Mouse (Mus musculus): ENCODE results near the gene Usp7. TPM values are rescaled to one million over a fixed set of nuclear protein-coding genes. Genes with fewer than 3 reads are reported as not detected.

The Usp7 gene
- polyA plus RNA-seq, 1 experiment, result 26.2 TPM

- H3K4me1 ChIP-seq (ENCODE audit: control insufficient read depth, insufficient read depth, low read length), result peaks cover 10% of the 10 kb centered on the region; the same call in 1 of the 2 replicates
- 51% methylated on average over 14 of the region's 15 CpGs for whole genome bisulfite sequencing
- no peaks in the 10 kb centered on the region for H3K27me3 ChIP-seq (replicated peaks; ENCODE audit: control insufficient read depth, insufficient read depth, low read length)
- peak overlapping the region; percentile 74; the same call in 1 of the 2 replicates for H3K4me3 ChIP-seq (ENCODE audit: insufficient read depth, low read depth, low read length)
- H3K36me3 ChIP-seq (ENCODE audit: control insufficient read depth, insufficient read depth, low read length), result no peaks in the 10 kb centered on the region
- DNase-seq, result no peak
- TF ChIP-seq CTCF (conservative IDR thresholded peaks at IDR 0.05; ENCODE audit: insufficient read depth, insufficient read length, low read depth, low read length) (no peak), POLR2A (IDR thresholded peaks at IDR 0.05; ENCODE audit: low read depth, low read length) (no peak)
- H3K27ac ChIP-seq (ENCODE audit: insufficient read depth, low read depth, low read length), result no peak overlapping the region
Measured at GRCm38 (mm10) chr16:8670041-8671035, 121.8 kb downstream of the Usp7 start.

DNA sequence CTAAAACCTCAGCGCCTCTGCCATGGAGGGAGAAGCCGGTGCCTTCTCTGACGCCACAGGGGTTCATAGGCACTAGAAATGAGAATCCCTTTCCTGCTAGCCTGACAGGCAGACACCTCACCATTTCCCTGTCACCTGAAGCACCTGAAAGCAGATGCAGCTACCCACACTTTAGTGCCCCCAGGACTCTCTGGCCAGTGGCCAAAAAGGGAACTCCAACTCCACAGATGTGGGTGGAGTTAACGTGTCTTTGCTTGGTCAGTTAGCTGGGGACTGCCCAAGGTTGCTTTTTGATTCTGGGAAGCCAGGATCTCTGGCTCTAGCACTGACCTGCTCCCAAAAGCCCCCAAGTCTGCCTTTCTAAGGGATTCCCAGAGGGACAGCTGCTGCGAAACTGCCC lies 122.7 kb downstream of the Usp7 start:
- Histone ChIP-seq H3K27ac (ENCODE audit: insufficient read depth, low read depth, low read length) (no peak overlapping the region), H3K27me3 (replicated peaks; ENCODE audit: control insufficient read depth, insufficient read depth, low read length) (no peaks in the 10 kb centered on the region), H3K36me3 (ENCODE audit: control insufficient read depth, insufficient read depth, low read length) (no peaks in the 10 kb centered on the region), H3K4me3 (ENCODE audit: insufficient read depth, low read depth, low read length) (no peak overlapping the region), H3K4me1 (ENCODE audit: control insufficient read depth, insufficient read depth, low read length) (peaks cover 13% of the 10 kb centered on the region)
- WGBS, result 61% methylated on average over 5 of the region's 5 CpGs
- no peak for TF ChIP-seq POLR2A (IDR thresholded peaks at IDR 0.05; ENCODE audit: low read depth, low read length)
- TF ChIP-seq CTCF (conservative IDR thresholded peaks at IDR 0.05; ENCODE audit: insufficient read depth, insufficient read length, low read depth, low read length), result no peak
- no peak for DNase-seq

GRCm38 (mm10) chr16:8668386-8668785 lies 123.7 kb downstream of the Usp7 start:
- Histone ChIP-seq H3K36me3 (ENCODE audit: control insufficient read depth, insufficient read depth, low read length) (no peaks in the 10 kb centered on the region), H3K4me1 (ENCODE audit: control insufficient read depth, insufficient read depth, low read length) (peaks cover 17% of the 10 kb centered on the region), H3K27ac (ENCODE audit: insufficient read depth, low read depth, low read length) (no peak overlapping the region), H3K4me3 (ENCODE audit: insufficient read depth, low read depth, low read length) (no peak overlapping the region), H3K27me3 (replicated peaks; ENCODE audit: control insufficient read depth, insufficient read depth, low read length) (no peaks in the 10 kb centered on the region)
- no peak for TF ChIP-seq POLR2A (IDR thresholded peaks at IDR 0.05; ENCODE audit: low read depth, low read length)
- TF ChIP-seq CTCF (conservative IDR thresholded peaks at IDR 0.05; ENCODE audit: insufficient read depth, insufficient read length, low read depth, low read length), result no peak
- 89% methylated on average over 2 of the region's 2 CpGs for WGBS
- DNase-seq, result no peak

DNA sequence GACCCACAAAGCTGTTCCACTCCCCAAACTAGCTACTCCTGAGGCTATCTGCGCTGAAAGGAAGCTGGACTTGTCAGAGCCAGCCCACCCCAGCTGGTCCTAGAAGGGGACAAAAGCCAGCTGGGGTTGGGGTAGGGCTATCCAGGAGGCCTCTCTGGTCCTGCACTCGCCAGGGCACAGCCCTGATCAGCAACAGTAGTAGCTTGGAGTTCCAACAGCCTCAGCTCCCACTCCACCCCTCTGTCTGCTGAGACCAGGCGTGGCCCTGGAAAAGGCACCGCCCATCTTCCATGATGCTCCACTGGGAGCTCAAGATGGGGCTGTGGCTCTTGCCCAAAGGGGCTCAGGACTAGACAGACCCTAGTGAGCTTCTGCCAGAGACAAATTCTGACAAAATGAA lies 124.3 kb downstream of the Usp7 start:
- no peaks in the 10 kb centered on the region for H3K27me3 ChIP-seq (replicated peaks; ENCODE audit: control insufficient read depth, insufficient read depth, low read length)
- H3K36me3 ChIP-seq (ENCODE audit: control insufficient read depth, insufficient read depth, low read length), result no peaks in the 10 kb centered on the region
- 0 out of 2 replicates have a peak overlapping the region, but pooled peaks have one; percentile 12 for H3K27ac ChIP-seq (ENCODE audit: insufficient read depth, low read depth, low read length)
- TF ChIP-seq POLR2A (IDR thresholded peaks at IDR 0.05; ENCODE audit: low read depth, low read length), result no peak
- no peak for TF ChIP-seq CTCF (conservative IDR thresholded peaks at IDR 0.05; ENCODE audit: insufficient read depth, insufficient read length, low read depth, low read length)
- 67% methylated on average over 4 of the region's 4 CpGs for WGBS
- DNase-seq, result no peak
- no peak overlapping the region for H3K4me3 ChIP-seq (ENCODE audit: insufficient read depth, low read depth, low read length)
- peaks cover 18% of the 10 kb centered on the region for H3K4me1 ChIP-seq (ENCODE audit: control insufficient read depth, insufficient read depth, low read length)

DNA sequence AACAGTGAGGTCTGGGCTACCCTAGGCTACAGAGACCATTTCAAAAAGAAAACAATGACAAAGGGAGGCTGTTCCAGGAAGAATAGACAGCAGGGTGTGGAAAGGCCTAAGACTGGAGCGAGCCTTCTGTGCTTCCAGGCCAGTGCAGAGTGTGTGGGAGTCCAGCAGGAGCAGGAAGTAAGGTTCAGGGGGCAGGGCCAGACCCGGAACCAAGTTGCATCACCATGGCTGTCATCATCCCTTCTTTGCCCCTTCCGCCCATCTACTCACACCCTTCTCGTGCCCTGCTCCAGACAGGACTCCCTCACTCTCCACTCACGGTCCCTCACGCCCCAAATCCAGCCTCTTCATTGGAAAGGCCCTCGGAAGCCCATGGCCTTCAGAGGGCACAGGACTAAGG lies 124.8 kb downstream of the Usp7 start:
- no peaks in the 10 kb centered on the region for H3K27me3 ChIP-seq (replicated peaks; ENCODE audit: control insufficient read depth, insufficient read depth, low read length)
- 51% methylated on average over 7 of the region's 7 CpGs for WGBS
- peak overlapping the region; percentile 12; the same call in 1 of the 2 replicates for H3K27ac ChIP-seq (ENCODE audit: insufficient read depth, low read depth, low read length)
- H3K36me3 ChIP-seq (ENCODE audit: control insufficient read depth, insufficient read depth, low read length), result no peaks in the 10 kb centered on the region
- no peak overlapping the region for H3K4me3 ChIP-seq (ENCODE audit: insufficient read depth, low read depth, low read length)
- no peak for TF ChIP-seq POLR2A (IDR thresholded peaks at IDR 0.05; ENCODE audit: low read depth, low read length)
- DNase-seq, result peak; percentile 35
- H3K4me1 ChIP-seq (ENCODE audit: control insufficient read depth, insufficient read depth, low read length), result peaks cover 18% of the 10 kb centered on the region

DNA sequence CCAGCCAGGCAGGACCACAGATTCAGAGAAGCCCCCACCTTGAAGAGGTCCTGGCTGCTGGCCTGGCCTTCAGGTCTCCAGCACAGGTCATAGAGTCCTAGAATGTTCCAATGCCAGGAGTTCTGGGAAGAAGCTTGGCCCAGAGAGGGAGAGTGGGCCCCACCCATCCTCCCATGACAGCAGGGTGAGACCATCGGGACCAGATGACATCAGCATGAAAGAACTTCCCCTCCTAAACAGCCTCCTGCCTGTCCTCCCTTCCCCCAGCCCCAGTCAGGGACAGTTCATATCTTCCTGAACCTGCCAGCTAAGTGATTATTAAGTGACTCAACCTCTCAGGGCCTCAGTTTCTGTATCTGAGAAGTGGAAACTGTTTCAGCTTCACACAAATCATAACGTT lies 125.7 kb downstream of the Usp7 start:
- TF ChIP-seq CTCF (conservative IDR thresholded peaks at IDR 0.05; ENCODE audit: insufficient read depth, insufficient read length, low read depth, low read length) (no peak), POLR2A (IDR thresholded peaks at IDR 0.05; ENCODE audit: low read depth, low read length) (no peak)
- Histone ChIP-seq H3K4me3 (ENCODE audit: insufficient read depth, low read depth, low read length) (no peak overlapping the region), H3K27me3 (replicated peaks; ENCODE audit: control insufficient read depth, insufficient read depth, low read length) (no peaks in the 10 kb centered on the region), H3K27ac (ENCODE audit: insufficient read depth, low read depth, low read length) (peak overlapping the region; percentile 56), H3K4me1 (ENCODE audit: control insufficient read depth, insufficient read depth, low read length) (peaks cover 18% of the 10 kb centered on the region), H3K36me3 (ENCODE audit: control insufficient read depth, insufficient read depth, low read length) (no peaks in the 10 kb centered on the region)
- WGBS, result 46% methylated on average over 2 of the region's 2 CpGs
- peak; percentile 84 for DNase-seq

GRCm38 (mm10) chr16:8665367-8665766 lies 126.7 kb downstream of the Usp7 start:
- Histone ChIP-seq H3K36me3 (ENCODE audit: control insufficient read depth, insufficient read depth, low read length) (no peaks in the 10 kb centered on the region), H3K27me3 (replicated peaks; ENCODE audit: control insufficient read depth, insufficient read depth, low read length) (no peaks in the 10 kb centered on the region), H3K4me1 (ENCODE audit: control insufficient read depth, insufficient read depth, low read length) (peaks cover 13% of the 10 kb centered on the region), H3K27ac (ENCODE audit: insufficient read depth, low read depth, low read length) (no peak overlapping the region), H3K4me3 (ENCODE audit: insufficient read depth, low read depth, low read length) (no peak overlapping the region)
- WGBS, result 78% methylated on average over 5 of the region's 5 CpGs
- no peak for TF ChIP-seq POLR2A (IDR thresholded peaks at IDR 0.05; ENCODE audit: low read depth, low read length)
- no peak for TF ChIP-seq CTCF (conservative IDR thresholded peaks at IDR 0.05; ENCODE audit: insufficient read depth, insufficient read length, low read depth, low read length)
- DNase-seq, result no peak
